Mouse (Mus musculus): ENCODE data around the gene Hnrnpc.

DNA sequence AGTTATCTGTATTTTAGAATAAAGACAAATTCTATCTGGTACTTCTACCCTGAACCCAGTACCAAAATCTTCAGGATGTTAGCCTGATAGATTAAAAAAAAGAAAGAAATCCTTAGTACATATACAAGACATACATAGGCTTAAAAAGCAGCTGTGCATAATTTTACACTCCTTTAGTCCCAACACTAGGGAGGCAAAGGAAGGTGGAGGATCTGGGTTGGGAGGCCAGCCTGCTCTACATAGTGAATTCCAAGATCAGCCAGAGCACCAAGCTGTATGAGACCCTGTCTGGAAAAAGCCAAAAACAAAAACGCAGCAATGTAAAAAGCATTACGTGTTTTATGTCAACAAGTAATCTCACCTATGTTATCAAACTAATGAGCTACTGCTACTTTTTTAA, 4.3 kb downstream of the Hnrnpc start:
- TF ChIP-seq CTCF (conservative IDR thresholded peaks at IDR 0.05 in 1 of 2, IDR thresholded peaks at IDR 0.05 in 1 of 2; ENCODE audit: low read depth in 2 of 2, low read length in 2 of 2) (no peak), ELF1 (IDR thresholded peaks at IDR 0.05; ENCODE audit: low read depth, low read length) (no peak), POLR2A (IDR thresholded peaks at IDR 0.05; ENCODE audit: low read depth, low read length) (no peak), MAFK (IDR thresholded peaks at IDR 0.05; ENCODE audit: insufficient replicate concordance, low read length) (no peak), USF2 (conservative IDR thresholded peaks at IDR 0.05; ENCODE audit: low read depth, low read length) (no peak), TBP (conservative IDR thresholded peaks at IDR 0.05; ENCODE audit: low read depth, low read length) (no peak), MYC (IDR thresholded peaks at IDR 0.05; ENCODE audit: low read depth, low read length) (no peak)

Data from CH12.LX (cell line).